Comparison of ENCODE assay signal across 8 mouse cellular contexts in genomic region chr4:69195645-69196044, GRCm38 (mm10).
DNase-seq lines count a peak whose midpoint lies in the region; ATAC-seq lines count a peak whose summit lies in the region.

No protein-coding gene starts in this region.

- H3K9ac ChIP-seq in intestine, embryonic 16.5 days (ENCODE audit: low read depth, low read length), result peak overlapping the region; percentile 48

- no peaks in the 10 kb centered on the region for H3K27me3 ChIP-seq in intestine, embryonic 16.5 days (replicated peaks; ENCODE audit: control insufficient read depth, insufficient read depth, low read length)

- H3K4me1 ChIP-seq in intestine, embryonic 16.5 days (ENCODE audit: control insufficient read depth, insufficient read depth, low read length), result no peaks in the 10 kb centered on the region

- H3K4me3 ChIP-seq in intestine, embryonic 16.5 days (ENCODE audit: low read length), result peak overlapping the region; percentile 40

- peak; percentile 52; the same call in 1 of the 2 replicates for ATAC-seq in intestine, embryonic 16.5 days

- 2% methylated on average over 13 of the region's 13 CpGs for WGBS in intestine, embryonic 16.5 days

- DNase-seq in adrenal gland, postnatal 10 days, result peak; percentile 70
- DNase-seq in embryo, embryonic 10 days (ENCODE audit: low spot score), result peak; percentile 85
- DNase-seq in heart, adult 11 months, result peak; percentile 84
- peak; percentile 42 to 76 for DNase-seq in left cerebral cortex, adult 9 months (ENCODE audit: low spot score in 2 of 2)
- peak; percentile 61 to 63 for DNase-seq in lung, postnatal 4 days
- peak; percentile 78 for DNase-seq in right cerebral cortex, postnatal 25 days
- DNase-seq in B cell, adult 2 months, result no peak

- peak overlapping the region; percentile 56 for H3K4me2 ChIP-seq in intestine, embryonic 16.5 days (ENCODE audit: low read depth, low read length)

- no peaks in the 10 kb centered on the region for H3K9me3 ChIP-seq in intestine, embryonic 16.5 days (ENCODE audit: control insufficient read depth, low read length)

- H3K27ac ChIP-seq in intestine, embryonic 16.5 days (ENCODE audit: low read length), result no peak overlapping the region

- no peaks in the 10 kb centered on the region for H3K36me3 ChIP-seq in intestine, embryonic 16.5 days (ENCODE audit: control insufficient read depth, insufficient read depth, low read length)

Comparison
In these comparisons a context has a peak if more than half of its experiments do, and no peak if none do; other contexts are left out.
1. DNase-seq: peak in adrenal gland, postnatal 10 days (single experiment), embryo, embryonic 10 days (single experiment), heart, adult 11 months (single experiment), left cerebral cortex, adult 9 months (2 of 2), lung, postnatal 4 days (2 of 2) and right cerebral cortex, postnatal 25 days (single experiment); none in B cell, adult 2 months (0 of 2).